Mouse (Mus musculus) myocyte (in vitro differentiated cells): ENCODE data around the gene Rin3. TPM values are rescaled to one million over a fixed set of nuclear protein-coding genes. Genes with fewer than 3 reads are reported as not detected.

ENCODE experiments used
- H3K27me3 ChIP-seq: one replicate; pipeline ENCODE4 v1.6.1; 2011; ENCODE audit not compliant: control insufficient read depth, insufficient read depth, insufficient read length
- H3K36me3 ChIP-seq: one replicate; pipeline ENCODE4 v1.6.1; 2011; ENCODE audit not compliant: control insufficient read depth, insufficient read depth
- H3K4me2 ChIP-seq: one replicate; pipeline ENCODE4 v1.6.1; 2011; ENCODE audit warnings: low read depth, control low read depth
- H3K4me3 ChIP-seq: one replicate; pipeline ENCODE4 v1.5.1; 2011; ENCODE audit warnings: mild to moderate bottlenecking, control low read depth, moderate library complexity
- H3K79me2 ChIP-seq: one replicate; pipeline ENCODE4 v1.6.1; 2011; ENCODE audit not compliant: control insufficient read depth, insufficient read depth
- H3ac ChIP-seq: one replicate; pipeline ENCODE4 v1.6.1; 2011; ENCODE audit not compliant: control insufficient read depth, insufficient read length
- CEBPB ChIP-seq: IDR thresholded peaks from 2 replicates; pipeline ENCODE4 v1.6.1; 2011; ENCODE audit warnings: mild to moderate bottlenecking, moderate library complexity; ENCODE audit not compliant: poor library complexity, insufficient read depth, severe bottlenecking
- E2F4 ChIP-seq: IDR thresholded peaks from one replicate; pipeline ENCODE4 v1.6.1; 2011; ENCODE audit warnings: mild to moderate bottlenecking, control low read depth, moderate library complexity; ENCODE audit not compliant: insufficient read depth
- MAX ChIP-seq: IDR thresholded peaks from one replicate; pipeline ENCODE4 v1.6.1; 2011; ENCODE audit warnings: low read depth, mild to moderate bottlenecking, control low read depth
- MYOD1 ChIP-seq, 3 experiments: IDR thresholded peaks; one replicate each; pipeline ENCODE4 v1.6.1; 2011; ENCODE audit warnings: control low read depth in 2 of 3, low read depth in 2 of 3, mild to moderate bottlenecking in 2 of 3, moderate library complexity in 1 of 3; ENCODE audit not compliant: insufficient read length in 2 of 3, control insufficient read depth in 1 of 3
- MYOG ChIP-seq, 3 experiments: IDR thresholded peaks; one replicate each; pipeline ENCODE4 v1.6.1; 2011; ENCODE audit warnings: control low read depth in 2 of 3, low read depth in 2 of 3, mild to moderate bottlenecking in 2 of 3; ENCODE audit not compliant: insufficient read length in 2 of 3, control insufficient read depth in 1 of 3, insufficient read depth in 1 of 3
- POLR2A ChIP-seq: IDR thresholded peaks from one replicate; pipeline ENCODE4 v1.6.1; 2011; ENCODE audit warnings: low read depth, mild to moderate bottlenecking, control low read depth, moderate library complexity; ENCODE audit not compliant: insufficient read length
- POLR2AphosphoS2 ChIP-seq: IDR thresholded peaks from one replicate; pipeline ENCODE4 v1.6.1; 2011; ENCODE audit warnings: low read depth, control low read depth; ENCODE audit not compliant: insufficient read length
- REST ChIP-seq: IDR thresholded peaks from one replicate; pipeline ENCODE4 v1.6.1; 2011; ENCODE audit warnings: mild to moderate bottlenecking, control low read depth, moderate library complexity; ENCODE audit not compliant: insufficient read depth, insufficient read length
- SRF ChIP-seq: IDR thresholded peaks from one replicate; pipeline ENCODE4 v1.6.1; 2011; ENCODE audit warnings: low read depth; ENCODE audit not compliant: control insufficient read depth, insufficient read length
- TCF12 ChIP-seq: IDR thresholded peaks from one replicate; pipeline ENCODE4 v1.6.1; 2011; ENCODE audit warnings: mild to moderate bottlenecking, control low read depth; ENCODE audit not compliant: poor library complexity, insufficient read depth, severe bottlenecking
- TCF3 ChIP-seq: IDR thresholded peaks from one replicate; pipeline ENCODE4 v1.6.1; 2011; ENCODE audit warnings: low read depth, control low read depth; ENCODE audit not compliant: insufficient read length
- USF1 ChIP-seq: IDR thresholded peaks from one replicate; pipeline ENCODE4 v1.6.1; 2011; ENCODE audit warnings: low read depth, mild to moderate bottlenecking, control low read depth, moderate library complexity
- polyA plus RNA-seq: library from polyadenylated mRNA; unstranded; fragments of >200 nt; fragmentation: generic; extraction: Trizol; gene quantifications from one replicate; pipeline ENCODE4 v1.2.1, GENCODE M21; 2012; ENCODE audit warnings: missing spikeins

The Rin3 gene
- polyA plus RNA-seq, 1 experiment: 23.4 TPM

DNA sequence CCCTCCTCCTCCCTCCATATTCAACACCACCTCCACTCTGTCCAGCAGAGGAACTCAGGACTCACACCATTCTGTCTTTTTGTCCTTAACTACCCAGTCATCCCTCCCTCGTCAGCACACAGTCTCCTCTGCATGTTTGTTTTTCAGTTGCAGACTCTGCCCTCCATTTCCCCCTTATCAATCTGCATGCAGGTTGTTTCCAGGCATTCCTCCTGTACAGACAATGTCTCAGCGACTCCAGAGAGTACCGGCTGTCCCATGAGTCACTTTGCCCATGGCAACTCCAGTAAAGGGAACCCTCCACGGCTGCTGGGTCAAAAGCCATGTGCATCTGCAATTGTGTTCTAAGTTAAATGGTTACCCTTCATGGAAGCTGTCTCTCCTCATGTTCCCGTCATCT lies 16.4 kb downstream of the Rin3 start:
- Histone ChIP-seq H3K79me2 (peaks cover 39% of the 10 kb centered on the region), H3K4me3 (no peak overlapping the region), H3K4me2 (no peak overlapping the region), H3K36me3 (no peaks in the 10 kb centered on the region), H3K27me3 (no peaks in the 10 kb centered on the region), H3ac (no peak overlapping the region)
- TF ChIP-seq POLR2AphosphoS2: no peak
- no peak for TF ChIP-seq USF1
- TF ChIP-seq MAX: no peak
- no peak for TF ChIP-seq REST
- TF ChIP-seq POLR2A: no peak
- no peak for TF ChIP-seq TCF12
- no peak for TF ChIP-seq MYOD1 (IDR thresholded peaks at IDR 0.05; ENCODE audit: control insufficient read depth in 1 of 3, insufficient read length in 2 of 3, low read depth in 2 of 3)
- no peak for TF ChIP-seq TCF3
- no peak for TF ChIP-seq MYOG (IDR thresholded peaks at IDR 0.05; ENCODE audit: control insufficient read depth in 1 of 3, insufficient read depth in 1 of 3, insufficient read length in 2 of 3, low read depth in 2 of 3)
- TF ChIP-seq CEBPB: no peak
- no peak for TF ChIP-seq SRF
- no peak for TF ChIP-seq E2F4

DNA sequence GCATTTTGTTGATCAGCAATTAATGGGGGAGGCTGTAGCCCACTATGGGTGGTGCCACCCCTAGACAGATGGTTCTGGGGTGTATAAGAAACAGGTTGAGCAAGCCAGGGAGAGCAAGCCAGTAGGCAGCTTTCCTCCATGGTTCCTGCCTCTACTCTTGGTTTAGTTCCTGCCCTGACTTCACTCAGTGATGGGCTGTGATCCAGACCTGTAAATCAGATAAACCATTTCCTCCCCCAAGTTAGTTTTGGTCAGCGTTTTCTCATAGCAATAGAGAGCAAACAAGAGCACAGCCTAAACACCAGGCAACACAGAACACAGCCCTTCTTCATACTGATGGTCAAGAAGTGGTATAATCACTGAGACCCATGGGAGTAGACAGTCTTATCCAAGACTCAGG lies 18.7 kb downstream of the Rin3 start:
- Histone ChIP-seq H3K36me3 (no peaks in the 10 kb centered on the region), H3ac (no peak overlapping the region), H3K27me3 (no peaks in the 10 kb centered on the region), H3K79me2 (peaks cover 35% of the 10 kb centered on the region), H3K4me2 (no peak overlapping the region), H3K4me3 (no peak overlapping the region)
- no peak for TF ChIP-seq MYOG (IDR thresholded peaks at IDR 0.05; ENCODE audit: control insufficient read depth in 1 of 3, insufficient read depth in 1 of 3, insufficient read length in 2 of 3, low read depth in 2 of 3)
- TF ChIP-seq CEBPB: no peak
- no peak for TF ChIP-seq TCF3
- TF ChIP-seq SRF: no peak
- no peak for TF ChIP-seq POLR2AphosphoS2
- no peak for TF ChIP-seq MYOD1 (IDR thresholded peaks at IDR 0.05; ENCODE audit: control insufficient read depth in 1 of 3, insufficient read length in 2 of 3, low read depth in 2 of 3)
- no peak for TF ChIP-seq TCF12
- no peak for TF ChIP-seq POLR2A
- TF ChIP-seq E2F4: no peak
- TF ChIP-seq USF1: no peak
- TF ChIP-seq REST: no peak
- TF ChIP-seq MAX: no peak

DNA sequence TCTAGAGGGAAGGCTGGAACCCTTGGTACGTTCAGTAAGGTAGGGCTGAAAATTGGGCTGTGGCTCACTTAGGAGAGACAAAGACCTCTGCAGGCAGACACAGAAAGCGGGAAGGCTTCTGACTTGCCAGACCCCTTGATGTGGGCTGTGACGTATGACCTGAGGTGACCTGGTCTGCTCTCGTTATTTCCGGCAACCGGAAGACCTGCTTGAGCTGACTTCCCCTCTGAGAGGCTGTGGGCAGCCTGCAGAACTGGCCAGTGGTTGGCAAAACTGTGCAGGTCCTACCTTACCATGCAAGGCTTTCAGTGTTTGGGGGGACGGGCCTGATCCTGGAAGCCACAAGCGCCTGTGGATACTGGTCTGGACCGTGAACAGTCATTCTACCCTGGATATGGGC lies 19.5 kb downstream of the Rin3 start:
- Histone ChIP-seq H3K36me3 (no peaks in the 10 kb centered on the region), H3K79me2 (peaks cover 35% of the 10 kb centered on the region), H3K4me2 (no peak overlapping the region), H3ac (no peak overlapping the region), H3K27me3 (no peaks in the 10 kb centered on the region), H3K4me3 (no peak overlapping the region)
- TF ChIP-seq CEBPB: no peak
- TF ChIP-seq E2F4: no peak
- no peak for TF ChIP-seq MYOG (IDR thresholded peaks at IDR 0.05; ENCODE audit: control insufficient read depth in 1 of 3, insufficient read depth in 1 of 3, insufficient read length in 2 of 3, low read depth in 2 of 3)
- TF ChIP-seq USF1: no peak
- TF ChIP-seq TCF3: no peak
- no peak for TF ChIP-seq MAX
- no peak for TF ChIP-seq TCF12
- TF ChIP-seq MYOD1 (IDR thresholded peaks at IDR 0.05; ENCODE audit: control insufficient read depth in 1 of 3, insufficient read length in 2 of 3, low read depth in 2 of 3): no peak
- no peak for TF ChIP-seq POLR2AphosphoS2
- TF ChIP-seq POLR2A: no peak
- TF ChIP-seq REST: no peak
- TF ChIP-seq SRF: no peak

DNA sequence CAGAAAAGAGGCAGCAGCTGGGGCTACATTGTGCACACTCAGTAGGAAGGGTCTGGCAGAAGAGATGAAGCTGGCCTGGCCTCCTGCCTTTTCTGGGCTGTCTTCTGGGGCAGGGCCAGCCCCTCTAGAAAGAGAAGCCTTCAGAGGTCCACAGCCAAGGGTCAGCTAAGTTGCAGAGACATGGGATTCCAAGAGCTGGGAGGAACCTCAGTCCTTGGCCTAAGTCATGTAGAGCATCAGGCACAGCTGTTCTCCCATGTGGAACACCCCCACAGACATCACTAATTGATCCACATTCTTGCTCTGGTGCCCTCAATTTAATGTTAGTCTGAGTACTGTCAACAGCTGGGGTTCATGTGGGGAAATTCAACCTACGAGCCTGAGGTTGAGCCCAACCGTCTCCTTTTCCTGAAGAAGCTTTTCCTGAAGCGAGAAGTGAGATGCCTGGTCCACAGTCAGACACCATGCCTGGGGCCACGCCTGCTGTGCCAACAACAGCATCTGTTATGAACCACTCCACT lies 20.0 kb downstream of the Rin3 start:
- peak overlapping the region; percentile 14 for H3K4me2 ChIP-seq
- no peaks in the 10 kb centered on the region for H3K36me3 ChIP-seq
- no peaks in the 10 kb centered on the region for H3K27me3 ChIP-seq
- H3ac ChIP-seq: no peak overlapping the region
- no peak overlapping the region for H3K4me3 ChIP-seq
- H3K79me2 ChIP-seq: peaks cover 33% of the 10 kb centered on the region
- TF ChIP-seq USF1 (no peak), REST (no peak), POLR2A (no peak), TCF3 (peak; percentile 75), E2F4 (no peak), MAX (no peak), POLR2AphosphoS2 (peak; percentile 26), MYOG (IDR thresholded peaks at IDR 0.05; ENCODE audit: control insufficient read depth in 1 of 3, insufficient read depth in 1 of 3, insufficient read length in 2 of 3, low read depth in 2 of 3) (peak; percentile 2 to 72 (median 65)), TCF12 (peak; percentile 64), MYOD1 (IDR thresholded peaks at IDR 0.05; ENCODE audit: control insufficient read depth in 1 of 3, insufficient read length in 2 of 3, low read depth in 2 of 3) (peak; percentile 58 to 90 (median 85)), CEBPB (no peak), SRF (no peak)
